Comparison of ENCODE assay signal across 1 mouse cellular context in the genomic region with DNA sequence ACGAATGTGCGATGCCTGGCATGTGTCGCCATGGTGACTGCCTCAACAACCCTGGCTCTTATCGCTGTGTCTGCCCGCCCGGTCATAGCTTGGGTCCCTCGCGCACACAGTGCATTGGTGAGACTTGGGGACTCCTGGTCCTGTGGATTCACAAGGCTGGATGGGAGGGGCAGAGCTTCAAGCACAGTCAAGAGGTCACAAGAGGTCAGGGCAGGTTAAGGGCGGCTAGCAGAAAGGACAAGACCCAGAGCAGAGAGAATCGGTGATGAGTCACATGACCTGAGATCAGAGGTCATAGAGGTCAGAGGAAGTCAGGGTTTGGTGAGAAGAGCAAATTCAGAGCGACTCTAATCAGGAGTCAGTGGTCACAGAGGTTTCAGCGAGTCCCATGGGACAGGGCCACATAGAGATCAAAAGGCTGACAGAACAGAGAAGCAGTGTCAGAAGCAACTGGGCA.
A peak's percentile ranks its signal among the peaks of the same experiment; 100 is the strongest.
TF ChIP-seq lines count a peak whose summit lies in the region.

No protein-coding gene starts in this region.

TF ChIP-seq in CH12.LX, 34 proteins besides CTCF, POLR2A, EP300 and RAD21:
- TF ChIP-seq BHLHE40 (IDR thresholded peaks at IDR 0.05; ENCODE audit: low read depth, low read length) (peak; percentile 51), ZNF384 (IDR thresholded peaks at IDR 0.05; ENCODE audit: low read depth, low read length) (no peak), USF2 (conservative IDR thresholded peaks at IDR 0.05; ENCODE audit: low read depth, low read length) (peak; percentile 56), ETS1 (conservative IDR thresholded peaks at IDR 0.05; ENCODE audit: low read depth, low read length) (no peak), MXI1 (IDR thresholded peaks at IDR 0.05; ENCODE audit: low read depth, low read length) (no peak; the same call in 1 of the 2 replicates), HCFC1 (IDR thresholded peaks at IDR 0.05; ENCODE audit: low read depth, low read length) (0 out of 2 replicates have a peak, but pooled peaks have one; percentile 19), ZKSCAN1 (IDR thresholded peaks at IDR 0.05; ENCODE audit: borderline replicate concordance, low read depth, low read length) (no peak), KAT2A (IDR thresholded peaks at IDR 0.05; ENCODE audit: insufficient replicate concordance, low read length) (no peak), ELF1 (IDR thresholded peaks at IDR 0.05; ENCODE audit: low read depth, low read length) (no peak), MYC (IDR thresholded peaks at IDR 0.05; ENCODE audit: low read depth, low read length) (no peak), PAX5 (IDR thresholded peaks at IDR 0.05; ENCODE audit: low read length) (no peak), RCOR1 (conservative IDR thresholded peaks at IDR 0.05; ENCODE audit: low read depth, low read length) (no peak), USF1 (IDR thresholded peaks at IDR 0.05; ENCODE audit: low read depth, low read length) (peak; percentile 66), TBP (conservative IDR thresholded peaks at IDR 0.05; ENCODE audit: low read depth, low read length) (no peak), CHD2 (IDR thresholded peaks at IDR 0.05; ENCODE audit: low read length) (no peak), MAZ (IDR thresholded peaks at IDR 0.05; ENCODE audit: low read depth, low read length) (no peak)
